Comparison of ENCODE assay signal across 8 mouse cellular contexts in genomic region chr9:32409060-32409961, GRCm38 (mm10). TPM values are rescaled to one million over a fixed set of nuclear protein-coding genes. Genes with fewer than 3 reads are reported as not detected.
DNase-seq lines count a peak whose midpoint lies in the region; ATAC-seq and TF ChIP-seq lines count a peak whose summit lies in the region.

No protein-coding gene starts in this region.

- peak overlapping the region; percentile 37 for H3K4me3 ChIP-seq in embryonic fibroblast, embryonic 13.5 days (ENCODE audit: insufficient read depth, low read length)
- H3K4me3 ChIP-seq in hindbrain, embryonic 13.5 days, result peak overlapping the region; percentile 52
- H3K4me3 ChIP-seq in liver, embryonic 14.5 days (ENCODE audit: insufficient read depth in 1 of 2, low read depth in 2 of 2, low read length in 2 of 2), result peak overlapping the region; percentile 5 to 48; a peak in 3 of 4 replicates
- peak overlapping the region; percentile 55 for H3K4me3 ChIP-seq in small intestine, adult 2 months (ENCODE audit: low read depth, low read length)

- peak; percentile 38 for DNase-seq in ovary, postnatal 36 days (ENCODE audit: low spot score)
- DNase-seq in ovary, postnatal 10 days (ENCODE audit: low spot score), result no peak
- no peak for DNase-seq in liver, embryonic 14.5 days (ENCODE audit: low read depth in 3 of 3, low spot score in 3 of 3)
- no peak for DNase-seq in frontal cortex, adult 2 months (ENCODE audit: extremely low spot score in 1 of 2, low spot score in 1 of 2)

- no peak overlapping the region for H3K27ac ChIP-seq in embryonic fibroblast, embryonic 13.5 days (ENCODE audit: insufficient read depth, low read length)
- H3K27ac ChIP-seq in hindbrain, embryonic 13.5 days, result no peak overlapping the region
- no peak overlapping the region for H3K27ac ChIP-seq in liver, embryonic 14.5 days
- H3K27ac ChIP-seq in small intestine, adult 2 months (ENCODE audit: insufficient read depth, low read depth, low read length), result no peak overlapping the region

- ATAC-seq in hindbrain, embryonic 13.5 days (ENCODE audit: low FRiP score), result peak; percentile 77
- 0 out of 2 replicates have a peak, but pooled peaks have one; percentile 23 for ATAC-seq in liver, embryonic 14.5 days (ENCODE audit: insufficient read depth)
- no peak for ATAC-seq in inflammation-experienced regulatory T-cells, adult 6 months

- H3K27me3 ChIP-seq in hindbrain, embryonic 13.5 days, result peaks cover 58% of the 10 kb centered on the region
- peaks cover 23% of the 10 kb centered on the region for H3K27me3 ChIP-seq in liver, embryonic 14.5 days (ENCODE audit: control insufficient read depth, insufficient read depth, low read length)
- peaks cover 16% of the 10 kb centered on the region for H3K27me3 ChIP-seq in small intestine, adult 2 months (ENCODE audit: control insufficient read depth, insufficient read depth, low read length)

- no peaks in the 10 kb centered on the region for H3K9me3 ChIP-seq in hindbrain, embryonic 13.5 days
- no peaks in the 10 kb centered on the region for H3K9me3 ChIP-seq in liver, embryonic 14.5 days (ENCODE audit: control insufficient read depth, low read length)

- no peak for TF ChIP-seq CTCF in embryonic fibroblast, embryonic 13.5 days (IDR thresholded peaks at IDR 0.05; ENCODE audit: borderline replicate concordance, insufficient read depth, low read length)
- no peak for TF ChIP-seq CTCF in liver, embryonic 14.5 days (IDR thresholded peaks at IDR 0.05; ENCODE audit: low read depth)
- TF ChIP-seq CTCF in small intestine, adult 2 months (IDR thresholded peaks at IDR 0.05; ENCODE audit: extremely low read depth, insufficient read length, insufficient replicate concordance, low read depth, low read length), result no peak

- H3K36me3 ChIP-seq in hindbrain, embryonic 13.5 days, result no peaks in the 10 kb centered on the region
- H3K36me3 ChIP-seq in liver, embryonic 14.5 days (replicated peaks; ENCODE audit: control insufficient read depth, insufficient read depth, low read depth), result no peaks in the 10 kb centered on the region
- H3K36me3 ChIP-seq in small intestine, adult 2 months (ENCODE audit: control insufficient read depth, insufficient read depth, low read length), result no peaks in the 10 kb centered on the region

- no peak for TF ChIP-seq EP300 in liver, embryonic 14.5 days (IDR thresholded peaks at IDR 0.05; ENCODE audit: low read depth)

- TF ChIP-seq POLR2A in embryonic fibroblast, embryonic 13.5 days (IDR thresholded peaks at IDR 0.05; ENCODE audit: low read depth, low read length), result no peak
- no peak for TF ChIP-seq POLR2A in small intestine, adult 2 months (IDR thresholded peaks at IDR 0.05; ENCODE audit: low read depth, low read length)

- peak overlapping the region; percentile 76 for H3K9ac ChIP-seq in hindbrain, embryonic 13.5 days
- 0 out of 2 replicates have a peak overlapping the region, but pooled peaks have one; percentile 23 for H3K9ac ChIP-seq in liver, embryonic 14.5 days (replicated peaks)

- 1% methylated on average over 47 of the region's 47 CpGs for WGBS in hindbrain, embryonic 13.5 days
- WGBS in liver, embryonic 14.5 days (ENCODE audit: insufficient replicate concordance), result 3% methylated on average over 47 of the region's 47 CpGs
- WGBS in small intestine, adult 2 months, result 5% methylated on average over 47 of the region's 47 CpGs

- H3K4me2 ChIP-seq in hindbrain, embryonic 13.5 days, result peak overlapping the region; percentile 96
- peak overlapping the region; percentile 61 for H3K4me2 ChIP-seq in liver, embryonic 14.5 days (ENCODE audit: low read depth)

- H3K4me1 ChIP-seq in embryonic fibroblast, embryonic 13.5 days (ENCODE audit: control insufficient read depth, insufficient read depth, low read length), result 0 out of 2 replicates have a peak, but pooled peaks cover 2% of the 10 kb centered on the region
- H3K4me1 ChIP-seq in hindbrain, embryonic 13.5 days (replicated peaks), result peaks cover 15% of the 10 kb centered on the region
- H3K4me1 ChIP-seq in liver, embryonic 14.5 days (replicated peaks; ENCODE audit: control insufficient read depth in 2 of 2, insufficient read depth in 2 of 2, low read length in 1 of 2), result peaks cover 0 to 3% of the 10 kb centered on the region in 2 experiments; a peak in 1 of 4 replicates
- no peaks in the 10 kb centered on the region; the same call in 1 of the 2 replicates for H3K4me1 ChIP-seq in small intestine, adult 2 months (ENCODE audit: control insufficient read depth, insufficient read depth, insufficient read length, low read length)

RNA-seq across cellular contexts. Expression of gene Kcnj1, which starts 37.0 kb away (rescaled TPM):
- polyA plus RNA-seq in embryonic fibroblast, embryonic 13.5 days (2011; ENCODE audit: insufficient read length, low read depth, missing spikeins), result not detected in 2 replicates
- polyA plus RNA-seq in hindbrain, embryonic 13.5 days (2015; fragmentation: Nextera tagmentation; extraction: Ambion mirVana), result not detected in 2 replicates
- not detected in 2 replicates for polyA plus RNA-seq in liver, embryonic 14.5 days (2012; rRNA removed)
- polyA plus RNA-seq in liver, embryonic 14.5 days (2014; fragmentation: Nextera tagmentation; extraction: Ambion mirVana), result not detected in 2 replicates
- not detected in 2 replicates for polyA plus RNA-seq in small intestine, adult 2 months (2012; rRNA removed)
- not detected for polyA plus RNA-seq in inflammation-experienced regulatory T-cells, adult 6 months (2017; shearing (Covaris generic))
- polyA plus RNA-seq in frontal cortex, adult 2 months (2012; rRNA removed), result not detected in 2 replicates
